Mouse (Mus musculus) MEL (cell line): ENCODE results near the gene Klrb1f. TPM values are rescaled to one million over a fixed set of nuclear protein-coding genes. Genes with fewer than 3 reads are reported as not detected.

ENCODE experiments used
- DNase-seq: peaks from one replicate; pipeline ENCODE4 v3.0.0; 2011; ENCODE audit warnings: low read depth, low spot score
- H3K27ac ChIP-seq: 2 replicates; pipeline ENCODE4 v1.5.1; 2012; ENCODE audit warnings: low read depth, mild to moderate bottlenecking, control low read depth, low read length, moderate library complexity; ENCODE audit not compliant: control insufficient read depth
- H3K27me3 ChIP-seq, 2 experiments: fragments of 150-350 bp in 1 of 2; sonication (generic) in 1 of 2; 2 replicates each; pipeline ENCODE4 v1.6.1; 2012; ENCODE audit warnings: low read length in 2 of 2, mild to moderate bottlenecking in 2 of 2, improper control_type of control experiment in 1 of 2, moderate library complexity in 1 of 2; ENCODE audit not compliant: insufficient read depth in 2 of 2, control insufficient read depth in 1 of 2
- H3K36me3 ChIP-seq, 2 experiments: 2 replicates each; pipeline ENCODE4 v1.6.1; 2012 to 2014; ENCODE audit warnings: low read length in 2 of 2, improper control_type of control experiment in 1 of 2, inconsistent platforms in 1 of 2, mild to moderate bottlenecking in 1 of 2; ENCODE audit not compliant: insufficient read depth in 2 of 2, control insufficient read depth in 1 of 2
- H3K4me1 ChIP-seq, 2 experiments: fragments of 150-350 bp in 1 of 2; sonication (generic) in 1 of 2; 2 replicates each; pipeline ENCODE4 v1.6.1; 2012; ENCODE audit warnings: low read length in 2 of 2, improper control_type of control experiment in 1 of 2, mild to moderate bottlenecking in 1 of 2; ENCODE audit not compliant: insufficient read depth in 2 of 2, control insufficient read depth in 1 of 2
- H3K4me3 ChIP-seq, 2 experiments: fragments of 150-350 bp in 1 of 2; sonication (generic) in 1 of 2; 2 replicates each; pipeline ENCODE4 v1.5.1; 2012; ENCODE audit warnings: low read depth in 2 of 2, low read length in 2 of 2, mild to moderate bottlenecking in 2 of 2, moderate library complexity in 2 of 2, control low read depth in 1 of 2, improper control_type of control experiment in 1 of 2; ENCODE audit not compliant: control insufficient read depth in 1 of 2, insufficient read depth in 1 of 2
- H3K79me2 ChIP-seq: 2 replicates; pipeline ENCODE4 v1.6.1; 2012; ENCODE audit warnings: mild to moderate bottlenecking, low read length, moderate library complexity; ENCODE audit not compliant: control insufficient read depth, poor library complexity, insufficient read depth
- H3K9ac ChIP-seq: 2 replicates; pipeline ENCODE4 v1.6.1; 2012; ENCODE audit warnings: low read depth, mild to moderate bottlenecking, control low read depth, low read length, moderate library complexity; ENCODE audit not compliant: control insufficient read depth, poor library complexity, severe bottlenecking
- H3K9me3 ChIP-seq: fragments of 150-350 bp; sonication (generic); replicated peaks from 2 replicates; pipeline ENCODE4 v1.6.1; 2012; ENCODE audit warnings: mild to moderate bottlenecking, low read length, improper control_type of control experiment, moderate library complexity; ENCODE audit not compliant: insufficient read depth
- CHD1 ChIP-seq: IDR thresholded peaks from 2 replicates; pipeline ENCODE4 v1.6.1; 2012; ENCODE audit warnings: low read depth, mild to moderate bottlenecking, inconsistent platforms, low read length, improper control_type of control experiment
- CHD2 ChIP-seq: IDR thresholded peaks from 2 replicates; pipeline ENCODE4 v1.6.1; 2011; ENCODE audit warnings: low read length, improper control_type of control experiment
- CTCF ChIP-seq, 3 experiments: IDR thresholded peaks in 2 of 3; conservative IDR thresholded peaks in 1 of 3; 2 replicates each; pipeline ENCODE4 v1.5.1; 2011 to 2012; ENCODE audit warnings: low read length in 3 of 3, low read depth in 2 of 3, mild to moderate bottlenecking in 2 of 3, improper control_type of control experiment in 1 of 3, inconsistent platforms in 1 of 3, mixed read lengths in 1 of 3, moderate library complexity in 1 of 3; ENCODE audit not compliant: control insufficient read depth in 1 of 3, insufficient read depth in 1 of 3, poor library complexity in 1 of 3, severe bottlenecking in 1 of 3
- E2F4 ChIP-seq: IDR thresholded peaks from 2 replicates; pipeline ENCODE4 v1.6.1; 2011; ENCODE audit warnings: low read depth, low read length, improper control_type of control experiment, borderline replicate concordance
- ELF1 ChIP-seq: IDR thresholded peaks from 2 replicates; pipeline ENCODE4 v1.6.1; 2014; ENCODE audit warnings: low read depth, mild to moderate bottlenecking, inconsistent platforms, low read length, improper control_type of control experiment, moderate library complexity
- EP300 ChIP-seq, 2 experiments: IDR thresholded peaks; 2 replicates each; pipeline ENCODE4 v1.6.1; 2011; ENCODE audit warnings: improper control_type of control experiment in 2 of 2, low read length in 2 of 2, low read depth in 1 of 2, mild to moderate bottlenecking in 1 of 2
- KAT2A ChIP-seq: conservative IDR thresholded peaks from 2 replicates; pipeline ENCODE4 v1.6.1; 2012; ENCODE audit warnings: low read depth, low read length, improper control_type of control experiment, inconsistent platforms
- MAFK ChIP-seq: IDR thresholded peaks from 2 replicates; pipeline ENCODE4 v1.6.1; 2011; ENCODE audit warnings: low read depth, mild to moderate bottlenecking, low read length, improper control_type of control experiment, borderline replicate concordance
- MAX ChIP-seq: IDR thresholded peaks from 2 replicates; pipeline ENCODE4 v1.6.1; 2011; ENCODE audit warnings: low read length, improper control_type of control experiment
- MEF2A ChIP-seq: IDR thresholded peaks from 2 replicates; pipeline ENCODE4 v1.6.1; 2014; ENCODE audit warnings: low read depth, mild to moderate bottlenecking, inconsistent platforms, low read length, improper control_type of control experiment; ENCODE audit not compliant: poor library complexity, insufficient replicate concordance, severe bottlenecking; ENCODE audit errors: extremely low read depth
- MXI1 ChIP-seq: IDR thresholded peaks from 2 replicates; pipeline ENCODE4 v1.6.1; 2011; ENCODE audit warnings: mild to moderate bottlenecking, low read depth, low read length, improper control_type of control experiment
- MYB ChIP-seq: IDR thresholded peaks from 2 replicates; pipeline ENCODE4 v1.6.1; 2011; ENCODE audit warnings: mild to moderate bottlenecking, low read depth, low read length, improper control_type of control experiment
- MYC ChIP-seq: IDR thresholded peaks from 2 replicates; pipeline ENCODE4 v1.6.1; 2011; ENCODE audit warnings: low read depth, mild to moderate bottlenecking, low read length, improper control_type of control experiment, moderate library complexity
- POLR2A ChIP-seq, 2 experiments: IDR thresholded peaks; 2 replicates each; pipeline ENCODE4 v1.6.1; 2011 to 2012; ENCODE audit warnings: low read length in 2 of 2, mild to moderate bottlenecking in 2 of 2, control low read depth in 1 of 2, improper control_type of control experiment in 1 of 2, low read depth in 1 of 2, moderate library complexity in 1 of 2; ENCODE audit not compliant: control insufficient read depth in 1 of 2, insufficient read depth in 1 of 2, poor library complexity in 1 of 2
- POLR2AphosphoS5 ChIP-seq: IDR thresholded peaks from 2 replicates; pipeline ENCODE4 v1.6.1; 2012; ENCODE audit warnings: low read depth, borderline replicate concordance, mild to moderate bottlenecking, inconsistent platforms, low read length, moderate library complexity, mixed read lengths
- RCOR1 ChIP-seq: IDR thresholded peaks from 2 replicates; pipeline ENCODE4 v1.6.1; 2012; ENCODE audit warnings: low read depth, mild to moderate bottlenecking, inconsistent platforms, low read length, improper control_type of control experiment
- SIN3A ChIP-seq: IDR thresholded peaks from 2 replicates; pipeline ENCODE4 v1.6.1; 2012; ENCODE audit warnings: low read length, improper control_type of control experiment, inconsistent platforms
- SMC3 ChIP-seq: IDR thresholded peaks from 2 replicates; pipeline ENCODE4 v1.6.1; 2011; ENCODE audit warnings: low read depth, low read length, improper control_type of control experiment
- TAL1 ChIP-seq: IDR thresholded peaks from 2 replicates; pipeline ENCODE4 v1.6.1; 2012; ENCODE audit warnings: mild to moderate bottlenecking, inconsistent platforms, low read length, moderate library complexity, mixed read lengths
- TBP ChIP-seq: IDR thresholded peaks from 2 replicates; pipeline ENCODE4 v1.8.0; 2011; ENCODE audit warnings: low read depth, low read length, improper control_type of control experiment
- TCF12 ChIP-seq: IDR thresholded peaks from 2 replicates; pipeline ENCODE4 v1.6.1; 2014; ENCODE audit warnings: low read depth, mild to moderate bottlenecking, inconsistent platforms, low read length, improper control_type of control experiment, moderate library complexity
- USF1 ChIP-seq: IDR thresholded peaks from 2 replicates; pipeline ENCODE4 v1.6.1; 2014; ENCODE audit warnings: low read depth, mild to moderate bottlenecking, inconsistent platforms, low read length, improper control_type of control experiment, moderate library complexity
- USF2 ChIP-seq, 2 experiments: IDR thresholded peaks; 2 replicates each; pipeline ENCODE4 v1.6.1; 2011 to 2012; ENCODE audit warnings: improper control_type of control experiment in 2 of 2, low read length in 2 of 2, borderline replicate concordance in 1 of 2, inconsistent platforms in 1 of 2, low read depth in 1 of 2, mild to moderate bottlenecking in 1 of 2; ENCODE audit not compliant: insufficient read depth in 1 of 2
- ZC3H11A ChIP-seq: IDR thresholded peaks from 2 replicates; pipeline ENCODE4 v1.6.1; 2012; ENCODE audit warnings: low read depth, mild to moderate bottlenecking, inconsistent platforms, low read length, improper control_type of control experiment
- ZKSCAN1 ChIP-seq: IDR thresholded peaks from 2 replicates; pipeline ENCODE4 v1.6.1; 2012; ENCODE audit warnings: low read depth, mild to moderate bottlenecking, inconsistent platforms, low read length, improper control_type of control experiment, moderate library complexity
- ZMIZ1 ChIP-seq: IDR thresholded peaks from 2 replicates; pipeline ENCODE4 v1.6.1; 2012; ENCODE audit warnings: low read depth, mild to moderate bottlenecking, inconsistent platforms, low read length, improper control_type of control experiment, moderate library complexity
- polyA plus RNA-seq, 2 experiments: library from polyadenylated mRNA; stranded (reverse) in 1 of 2; unstranded in 1 of 2; fragments of >175 nt in 1 of 2; fragments of >200 nt in 1 of 2; gene quantifications; 2 replicates each; pipeline versions ENCODE4 v1.2.1 to v1.2.4; 2012; ENCODE audit warnings: low replicate concordance in 2 of 2, low read depth in 1 of 2; ENCODE audit not compliant: insufficient read length in 2 of 2, insufficient read depth in 1 of 2, missing spikeins in 1 of 2
- total RNA-seq: library from RNA; depleted of rRNA; stranded (reverse); fragments of 300-350 nt; gene quantifications from 2 replicates; pipeline ENCODE4 v1.2.3, GENCODE M21; 2012

The Klrb1f gene
- total and polyA plus RNA-seq, 3 experiments = 0.27 to 0.52 TPM; not detected in 1

DNA sequence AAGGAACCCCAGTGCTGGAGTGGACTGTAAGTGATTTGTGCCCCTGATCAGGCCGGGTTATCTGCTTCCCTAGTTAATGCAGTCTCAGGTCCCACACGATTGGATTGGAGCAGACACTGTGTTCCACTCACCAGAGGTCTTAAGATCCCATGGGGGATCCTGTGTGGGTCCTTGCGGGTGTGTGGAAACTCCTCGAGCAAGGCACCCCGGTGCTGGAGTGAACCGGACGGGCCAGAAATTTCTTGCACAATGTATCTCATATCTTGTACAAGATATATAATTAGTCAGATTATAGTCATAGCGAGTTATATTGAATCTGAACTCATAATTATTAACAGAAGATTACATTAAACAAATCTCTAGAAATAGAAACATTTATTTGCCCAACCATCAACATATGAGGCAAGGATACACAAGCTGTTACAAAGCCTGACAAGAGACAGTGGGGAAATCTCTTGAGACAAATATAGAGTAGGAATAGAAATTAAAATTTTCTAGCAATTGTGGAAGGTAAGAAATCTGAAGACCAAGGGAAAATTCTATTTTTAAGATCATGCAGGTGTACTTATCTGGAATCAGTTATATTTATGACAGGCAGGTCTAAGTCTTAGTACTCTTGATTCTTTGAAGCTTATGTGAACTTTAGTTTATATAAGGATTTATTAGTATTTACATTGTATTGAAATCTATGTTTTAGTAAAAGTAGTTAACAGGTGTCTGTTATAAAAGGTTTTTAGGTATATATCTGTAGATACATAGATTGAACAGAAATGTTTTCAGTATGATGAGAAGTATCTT is 18.1 kb upstream of the Klrb1f start:
- Histone ChIP-seq H3K9ac (no peak overlapping the region), H3K4me3 (no peak overlapping the region), H3K27ac (no peak overlapping the region), H3K4me1 (peaks cover 0 to 3% of the 10 kb centered on the region in 2 experiments; a peak in 1 of 4 replicates), H3K9me3 (no peaks in the 10 kb centered on the region), H3K27me3 (no peaks in the 10 kb centered on the region), H3K36me3 (peaks cover 2 to 17% of the 10 kb centered on the region in 2 experiments; a peak in 2 of 4 replicates), H3K79me2 (no peaks in the 10 kb centered on the region)
- peak; percentile 7 for DNase-seq
- no peak for TF ChIP-seq SMC3
- TF ChIP-seq SIN3A = no peak
- TF ChIP-seq USF2 (IDR thresholded peaks at IDR 0.05; ENCODE audit: borderline replicate concordance in 1 of 2, insufficient read depth in 1 of 2, low read depth in 1 of 2, low read length in 2 of 2) = no peak
- TF ChIP-seq MAFK = no peak
- no peak for TF ChIP-seq TCF12
- TF ChIP-seq ZC3H11A = no peak

- Histone ChIP-seq H3K27me3 (no peaks in the 10 kb centered on the region), H3K27ac (no peak overlapping the region), H3K9ac (no peak overlapping the region), H3K4me1 (peaks cover 2 to 3% of the 10 kb centered on the region in 2 experiments; a peak in 3 of 4 replicates), H3K79me2 (no peaks in the 10 kb centered on the region), H3K36me3 (peaks cover 3 to 16% of the 10 kb centered on the region in 2 experiments; a peak in 2 of 4 replicates), H3K9me3 (no peaks in the 10 kb centered on the region), H3K4me3 (no peak overlapping the region)
- TF ChIP-seq USF1 (no peak), TAL1 (no peak), MAX (no peak), POLR2AphosphoS5 (no peak; the same call in 1 of the 2 replicates), MYC (no peak), CTCF (IDR thresholded peaks at IDR 0.05 in 2 of 3, conservative IDR thresholded peaks at IDR 0.05 in 1 of 3; ENCODE audit: control insufficient read depth in 1 of 3, insufficient read depth in 1 of 3, low read depth in 2 of 3, low read length in 3 of 3, poor library complexity in 1 of 3, severe bottlenecking in 1 of 3) (no peak), ELF1 (no peak), ZC3H11A (no peak), E2F4 (no peak), MXI1 (no peak), TBP (no peak), POLR2A (IDR thresholded peaks at IDR 0.05; ENCODE audit: control insufficient read depth in 1 of 2, insufficient read depth in 1 of 2, low read depth in 1 of 2, low read length in 2 of 2, poor library complexity in 1 of 2) (peak in 1 of 2 experiments; percentile 58; a peak in 2 of 4 replicates), MYB (no peak), CHD2 (no peak), ZMIZ1 (peak; percentile 62; the same call in 1 of the 2 replicates), CHD1 (0 out of 2 replicates have a peak, but pooled peaks have one; percentile 56), EP300 (IDR thresholded peaks at IDR 0.05; ENCODE audit: low read depth in 1 of 2, low read length in 2 of 2) (no peak), ZKSCAN1 (no peak), RCOR1 (no peak), SMC3 (no peak), MEF2A (no peak), KAT2A (no peak)
- peak; percentile 52 for DNase-seq
Observed at GRCm38 (mm10) chr6:129030175-129030824, 15.4 kb upstream of the Klrb1f start.
